Mouse (Mus musculus) myocyte (in vitro differentiated cells): Measurements from ENCODE around the gene Ldb1. TPM values are rescaled to one million over a fixed set of nuclear protein-coding genes. Genes with fewer than 3 reads are reported as not detected.

ENCODE experiments used
- H3K27me3 ChIP-seq: one replicate; pipeline ENCODE4 v1.6.1; 2011; ENCODE audit not compliant: control insufficient read depth, insufficient read depth, insufficient read length
- H3K36me3 ChIP-seq: one replicate; pipeline ENCODE4 v1.6.1; 2011; ENCODE audit not compliant: control insufficient read depth, insufficient read depth
- H3K4me2 ChIP-seq: one replicate; pipeline ENCODE4 v1.6.1; 2011; ENCODE audit warnings: low read depth, control low read depth
- H3K4me3 ChIP-seq: one replicate; pipeline ENCODE4 v1.5.1; 2011; ENCODE audit warnings: mild to moderate bottlenecking, control low read depth, moderate library complexity
- H3K79me2 ChIP-seq: one replicate; pipeline ENCODE4 v1.6.1; 2011; ENCODE audit not compliant: control insufficient read depth, insufficient read depth
- H3ac ChIP-seq: one replicate; pipeline ENCODE4 v1.6.1; 2011; ENCODE audit not compliant: control insufficient read depth, insufficient read length
- CEBPB ChIP-seq: IDR thresholded peaks from 2 replicates; pipeline ENCODE4 v1.6.1; 2011; ENCODE audit warnings: mild to moderate bottlenecking, moderate library complexity; ENCODE audit not compliant: poor library complexity, insufficient read depth, severe bottlenecking
- E2F4 ChIP-seq: IDR thresholded peaks from one replicate; pipeline ENCODE4 v1.6.1; 2011; ENCODE audit warnings: mild to moderate bottlenecking, control low read depth, moderate library complexity; ENCODE audit not compliant: insufficient read depth
- MAX ChIP-seq: IDR thresholded peaks from one replicate; pipeline ENCODE4 v1.6.1; 2011; ENCODE audit warnings: low read depth, mild to moderate bottlenecking, control low read depth
- MYOD1 ChIP-seq, 3 experiments: IDR thresholded peaks; one replicate each; pipeline ENCODE4 v1.6.1; 2011; ENCODE audit warnings: control low read depth in 2 of 3, low read depth in 2 of 3, mild to moderate bottlenecking in 2 of 3, moderate library complexity in 1 of 3; ENCODE audit not compliant: insufficient read length in 2 of 3, control insufficient read depth in 1 of 3
- MYOG ChIP-seq, 3 experiments: IDR thresholded peaks; one replicate each; pipeline ENCODE4 v1.6.1; 2011; ENCODE audit warnings: control low read depth in 2 of 3, low read depth in 2 of 3, mild to moderate bottlenecking in 2 of 3; ENCODE audit not compliant: insufficient read length in 2 of 3, control insufficient read depth in 1 of 3, insufficient read depth in 1 of 3
- POLR2A ChIP-seq: IDR thresholded peaks from one replicate; pipeline ENCODE4 v1.6.1; 2011; ENCODE audit warnings: low read depth, mild to moderate bottlenecking, control low read depth, moderate library complexity; ENCODE audit not compliant: insufficient read length
- POLR2AphosphoS2 ChIP-seq: IDR thresholded peaks from one replicate; pipeline ENCODE4 v1.6.1; 2011; ENCODE audit warnings: low read depth, control low read depth; ENCODE audit not compliant: insufficient read length
- REST ChIP-seq: IDR thresholded peaks from one replicate; pipeline ENCODE4 v1.6.1; 2011; ENCODE audit warnings: mild to moderate bottlenecking, control low read depth, moderate library complexity; ENCODE audit not compliant: insufficient read depth, insufficient read length
- SRF ChIP-seq: IDR thresholded peaks from one replicate; pipeline ENCODE4 v1.6.1; 2011; ENCODE audit warnings: low read depth; ENCODE audit not compliant: control insufficient read depth, insufficient read length
- TCF12 ChIP-seq: IDR thresholded peaks from one replicate; pipeline ENCODE4 v1.6.1; 2011; ENCODE audit warnings: mild to moderate bottlenecking, control low read depth; ENCODE audit not compliant: poor library complexity, insufficient read depth, severe bottlenecking
- TCF3 ChIP-seq: IDR thresholded peaks from one replicate; pipeline ENCODE4 v1.6.1; 2011; ENCODE audit warnings: low read depth, control low read depth; ENCODE audit not compliant: insufficient read length
- USF1 ChIP-seq: IDR thresholded peaks from one replicate; pipeline ENCODE4 v1.6.1; 2011; ENCODE audit warnings: low read depth, mild to moderate bottlenecking, control low read depth, moderate library complexity
- polyA plus RNA-seq: library from polyadenylated mRNA; unstranded; fragments of >200 nt; fragmentation: generic; extraction: Trizol; gene quantifications from one replicate; pipeline ENCODE4 v1.2.1, GENCODE M21; 2012; ENCODE audit warnings: missing spikeins

Gene Ldb1
- polyA plus RNA-seq, 1 experiment: 68.7 TPM

GRCm38 (mm10) chr19:46030196-46030983 lies 14.6 kb downstream of the Ldb1 start:
- peak; percentile 7 for TF ChIP-seq POLR2AphosphoS2
- TF ChIP-seq TCF12: no peak
- no peak for TF ChIP-seq POLR2A
- TF ChIP-seq CEBPB: no peak
- TF ChIP-seq E2F4: no peak
- no peak for TF ChIP-seq MYOG (IDR thresholded peaks at IDR 0.05; ENCODE audit: control insufficient read depth in 1 of 3, insufficient read depth in 1 of 3, insufficient read length in 2 of 3, low read depth in 2 of 3)
- Histone ChIP-seq H3K4me2 (no peak overlapping the region), H3K27me3 (no peaks in the 10 kb centered on the region), H3ac (no peak overlapping the region), H3K36me3 (peaks cover 21% of the 10 kb centered on the region), H3K4me3 (no peak overlapping the region), H3K79me2 (no peaks in the 10 kb centered on the region)

GRCm38 (mm10) chr19:46029652-46030051 lies 15.4 kb downstream of the Ldb1 start:
- H3K4me3 ChIP-seq: no peak overlapping the region
- H3K79me2 ChIP-seq: no peaks in the 10 kb centered on the region
- H3K4me2 ChIP-seq: no peak overlapping the region
- TF ChIP-seq MYOD1 (IDR thresholded peaks at IDR 0.05; ENCODE audit: control insufficient read depth in 1 of 3, insufficient read length in 2 of 3, low read depth in 2 of 3) (no peak), TCF12 (no peak), TCF3 (no peak), POLR2AphosphoS2 (no peak), MAX (no peak), POLR2A (no peak), CEBPB (no peak), MYOG (IDR thresholded peaks at IDR 0.05; ENCODE audit: control insufficient read depth in 1 of 3, insufficient read depth in 1 of 3, insufficient read length in 2 of 3, low read depth in 2 of 3) (no peak), E2F4 (no peak), USF1 (no peak)
- no peak overlapping the region for H3ac ChIP-seq
- peaks cover 13% of the 10 kb centered on the region for H3K36me3 ChIP-seq
- H3K27me3 ChIP-seq: no peaks in the 10 kb centered on the region

GRCm38 (mm10) chr19:46028747-46029320 lies 16.2 kb downstream of the Ldb1 start:
- Histone ChIP-seq H3K36me3 (peaks cover 6% of the 10 kb centered on the region), H3K27me3 (no peaks in the 10 kb centered on the region), H3K4me2 (no peak overlapping the region), H3K79me2 (no peaks in the 10 kb centered on the region), H3ac (no peak overlapping the region), H3K4me3 (no peak overlapping the region)
- no peak for TF ChIP-seq SRF
- TF ChIP-seq CEBPB: no peak
- TF ChIP-seq TCF12: no peak
- TF ChIP-seq REST: no peak
- no peak for TF ChIP-seq MYOG (IDR thresholded peaks at IDR 0.05; ENCODE audit: control insufficient read depth in 1 of 3, insufficient read depth in 1 of 3, insufficient read length in 2 of 3, low read depth in 2 of 3)

- Histone ChIP-seq H3K27me3 (no peaks in the 10 kb centered on the region), H3K36me3 (no peaks in the 10 kb centered on the region), H3ac (no peak overlapping the region), H3K4me3 (no peak overlapping the region), H3K4me2 (no peak overlapping the region), H3K79me2 (no peaks in the 10 kb centered on the region)
- TF ChIP-seq POLR2A (no peak), E2F4 (no peak), TCF3 (no peak), CEBPB (no peak), USF1 (no peak), POLR2AphosphoS2 (no peak), SRF (no peak), MYOG (IDR thresholded peaks at IDR 0.05; ENCODE audit: control insufficient read depth in 1 of 3, insufficient read depth in 1 of 3, insufficient read length in 2 of 3, low read depth in 2 of 3) (no peak), MYOD1 (IDR thresholded peaks at IDR 0.05; ENCODE audit: control insufficient read depth in 1 of 3, insufficient read length in 2 of 3, low read depth in 2 of 3) (no peak), MAX (no peak), REST (no peak), TCF12 (no peak)
These were observed 18.4 kb downstream of the Ldb1 start for GRCm38 (mm10) chr19:46026567-46026966.

- H3K4me3 ChIP-seq: no peak overlapping the region
- no peak overlapping the region for H3ac ChIP-seq
- no peaks in the 10 kb centered on the region for H3K27me3 ChIP-seq
- no peaks in the 10 kb centered on the region for H3K36me3 ChIP-seq
- TF ChIP-seq REST: no peak
- no peak for TF ChIP-seq MYOD1 (IDR thresholded peaks at IDR 0.05; ENCODE audit: control insufficient read depth in 1 of 3, insufficient read length in 2 of 3, low read depth in 2 of 3)
- TF ChIP-seq TCF12: no peak
- no peak for TF ChIP-seq POLR2AphosphoS2
- no peak for TF ChIP-seq MAX
- TF ChIP-seq SRF: no peak
- no peak for TF ChIP-seq CEBPB
- TF ChIP-seq E2F4: no peak
- TF ChIP-seq TCF3: no peak
- no peak for TF ChIP-seq POLR2A
- no peaks in the 10 kb centered on the region for H3K79me2 ChIP-seq
- H3K4me2 ChIP-seq: no peak overlapping the region
These were observed 20.1 kb downstream of the Ldb1 start for GRCm38 (mm10) chr19:46024959-46025358.
